15 mouse cellular contexts compared by ENCODE assay signal in the genomic region with DNA sequence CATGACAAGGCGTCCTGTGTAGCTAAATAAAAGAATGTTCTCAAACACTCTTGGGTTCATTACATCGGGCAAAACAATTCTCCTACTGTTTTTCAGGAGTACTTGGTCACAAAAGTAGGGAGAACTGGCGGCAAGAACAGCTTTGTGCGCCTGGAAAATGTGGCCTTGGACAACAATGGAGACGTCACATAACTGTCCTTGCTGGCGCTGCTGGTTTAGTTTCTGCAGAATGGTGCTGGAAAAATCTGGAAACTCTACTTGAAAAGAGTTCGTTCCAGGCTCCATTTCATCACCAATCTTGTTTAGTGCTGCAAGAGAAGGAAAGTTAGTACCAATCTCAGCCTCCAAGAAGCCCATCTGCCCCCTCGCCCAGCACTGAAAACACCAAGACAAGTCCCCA.
"Had no signal": no experiment of that assay in that cellular context is flagged by ENCODE, and none has a peak within 500 bp of the region (broad histone marks: within the 10 kb centered on the region; RNA-seq: fewer than 3 reads in every experiment).

No protein-coding gene starts in this region.

- H3K27ac ChIP-seq: kidney, postnatal 0 days; liver, embryonic 13.5 days; neural tube, embryonic 12.5 days; neural tube, embryonic 15.5 days; stomach, postnatal 0 days had no signal

- H3K4me3 ChIP-seq: liver, embryonic 13.5 days; neural tube, embryonic 12.5 days; neural tube, embryonic 15.5 days had no signal

- H3K4me1 ChIP-seq: neural tube, embryonic 15.5 days had no signal

- DNase-seq: kidney, adult 2 months; kidney, postnatal 25 days; liver, embryonic 13.5 days; lung, adult 2 months; lung, postnatal 14 days; lung, postnatal 4 days; midbrain, embryonic 14.5 days; right cerebral cortex, postnatal 4 days; thymus, adult 2 months; thymus, postnatal 14 days; thymus, postnatal 4 days had no signal
